Mouse (Mus musculus) cerebellum, adult 8-10 months (tissue): ENCODE results near the gene Pip5k1c.

Experiments used
- DNase-seq: peaks from one replicate; pipeline ENCODE4 v3.0.0; 2022

The Pip5k1c gene

DNA sequence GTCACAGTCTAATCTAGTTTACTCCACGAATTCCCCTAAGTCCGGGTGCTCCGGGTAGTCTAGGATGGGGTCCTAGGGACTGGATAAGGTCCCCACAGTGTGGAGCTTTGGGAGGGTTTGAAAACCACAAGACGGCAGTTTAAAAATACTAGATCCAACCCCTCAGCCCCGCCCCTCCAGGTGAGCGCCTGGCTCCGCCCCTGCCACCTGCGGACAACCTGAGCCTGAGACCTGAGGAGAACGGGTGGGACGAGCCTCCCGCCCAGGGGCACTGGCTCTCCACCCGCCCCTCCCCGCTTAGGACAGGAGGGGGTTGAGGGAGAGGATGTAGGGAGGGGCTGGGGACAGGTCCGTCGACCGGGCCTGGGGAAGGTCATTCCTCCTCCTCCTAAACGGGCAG is 8.0 kb upstream of the Pip5k1c start:
- no peak for DNase-seq

DNA sequence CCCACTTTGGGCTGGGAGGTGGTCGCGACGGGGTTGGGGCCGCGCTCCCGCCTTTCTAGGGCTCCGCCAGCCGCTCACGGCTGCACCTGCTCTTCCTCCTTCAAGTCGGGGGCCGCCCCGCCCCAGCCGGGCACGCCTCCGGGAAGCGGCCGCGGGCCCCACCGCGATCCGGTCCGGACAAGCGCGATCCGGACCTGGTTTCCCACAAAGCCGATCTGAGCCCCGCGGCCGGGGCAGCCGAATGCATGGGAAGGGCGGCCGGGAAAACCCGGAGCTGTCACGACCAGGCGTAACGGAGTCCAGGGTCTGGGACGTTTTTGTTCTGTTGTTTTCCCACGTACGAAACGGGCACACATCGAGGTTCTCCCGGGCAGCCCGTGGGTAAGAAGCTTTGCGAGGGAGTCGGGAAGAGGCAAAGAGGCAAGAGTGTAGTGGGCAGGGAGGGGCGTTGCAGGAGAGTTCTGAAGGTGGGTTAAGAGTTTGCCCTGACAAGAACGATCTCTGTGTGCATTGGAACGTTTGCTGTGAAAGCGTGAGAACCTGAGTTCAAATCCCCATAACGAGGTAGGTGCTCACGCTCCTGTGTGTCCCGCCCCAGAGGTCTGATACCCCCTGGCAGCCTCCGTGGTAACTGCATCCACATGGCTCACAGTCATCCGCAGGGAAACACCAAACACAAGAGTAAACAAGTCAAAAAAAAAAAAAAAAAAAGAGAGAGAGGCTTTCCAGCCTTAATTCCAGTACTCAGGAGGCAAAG is 6.9 kb upstream of the Pip5k1c start:
- peak; percentile 83 for DNase-seq

DNA sequence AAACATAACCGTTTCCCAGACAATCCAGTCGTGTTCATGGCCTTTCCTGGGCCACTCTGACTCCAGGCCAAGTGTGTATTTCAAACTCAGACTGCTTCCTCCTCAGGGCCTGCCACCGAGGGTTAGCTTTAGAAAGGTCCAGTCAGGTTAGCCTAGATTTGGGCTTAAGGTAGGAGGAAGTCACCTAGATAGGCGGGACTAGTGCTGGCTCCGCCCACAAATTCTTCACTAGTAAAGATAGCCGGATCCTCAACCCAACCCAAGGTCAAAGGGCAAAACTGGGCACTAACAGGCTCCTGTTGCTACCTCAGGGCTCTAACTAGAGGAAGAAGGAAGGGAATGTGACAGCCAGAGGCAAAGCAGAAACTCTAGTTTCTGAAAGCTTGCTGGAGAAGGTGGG is 6.2 kb upstream of the Pip5k1c start:
- DNase-seq: no peak

DNA sequence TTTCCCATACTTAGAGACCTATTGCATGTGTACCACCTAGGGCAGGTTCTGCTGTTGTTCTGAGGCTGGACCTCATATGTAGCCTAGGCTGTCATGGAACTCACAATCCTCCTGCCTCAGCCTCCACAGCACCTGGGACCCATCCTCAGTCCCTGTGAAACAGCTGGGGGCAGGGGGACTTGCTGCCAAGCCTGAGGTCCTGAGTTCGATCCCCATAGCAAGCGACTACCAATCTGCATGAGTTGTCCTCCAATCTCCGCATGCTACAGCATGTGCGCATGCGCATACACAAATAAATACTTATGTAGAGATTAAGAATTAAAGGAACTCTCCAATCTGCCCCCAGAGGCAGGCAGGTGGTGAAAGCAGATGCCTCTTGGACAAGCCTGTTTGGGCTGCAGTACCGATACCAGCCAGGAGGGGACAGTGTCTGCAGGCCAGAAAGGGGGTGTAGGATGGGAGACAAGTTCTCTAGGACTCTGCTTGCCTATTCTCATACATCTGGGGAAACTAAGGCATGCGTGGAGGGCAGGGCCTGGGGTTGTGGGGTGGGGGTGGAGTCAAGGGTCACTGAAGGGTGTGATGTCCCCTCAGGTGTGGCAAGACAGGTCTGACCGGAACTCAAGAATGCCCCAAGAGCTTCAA is 5.1 kb upstream of the Pip5k1c start:
- peak; percentile 72 for DNase-seq

DNA sequence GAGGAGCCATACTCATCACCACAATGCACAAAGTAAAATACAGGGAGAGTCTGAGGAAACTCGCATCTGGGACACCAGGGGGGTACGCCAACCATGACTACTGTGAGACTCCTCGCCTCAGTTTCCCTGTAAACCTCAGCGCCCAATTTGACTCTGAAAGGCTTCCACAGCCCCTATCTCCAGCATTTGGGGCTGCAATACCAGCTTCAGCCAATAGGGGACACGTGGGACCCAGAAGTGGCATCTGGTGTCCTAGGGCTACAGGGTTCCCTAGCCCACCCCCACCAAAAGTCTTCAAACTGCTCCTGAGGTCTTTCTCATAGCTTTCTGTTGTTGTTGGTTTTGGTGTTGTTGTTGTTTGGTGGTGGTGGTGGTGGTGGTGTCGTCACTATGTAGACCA is 4.2 kb upstream of the Pip5k1c start:
- DNase-seq: peak; percentile 62

DNA sequence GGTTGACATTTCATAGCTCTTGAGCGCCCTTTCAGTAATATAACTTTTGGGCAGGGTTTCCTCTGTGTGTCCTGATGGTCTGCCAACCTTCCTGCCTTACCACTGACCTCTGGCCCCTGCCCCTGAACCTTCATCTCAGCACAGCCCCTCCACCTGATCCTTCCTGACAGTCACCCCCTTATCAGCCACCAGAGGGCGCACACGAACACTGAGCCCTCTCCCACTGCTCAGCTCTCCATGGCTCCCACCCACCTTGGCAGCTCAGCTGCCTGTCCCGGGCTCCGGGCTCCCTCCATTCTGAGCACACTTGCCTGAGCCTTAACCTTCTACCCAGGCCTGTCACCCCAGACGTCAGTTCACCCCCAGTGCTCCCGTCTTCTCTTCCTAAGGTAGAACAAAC is 3.5 kb upstream of the Pip5k1c start:
- DNase-seq: peak; percentile 65

DNA sequence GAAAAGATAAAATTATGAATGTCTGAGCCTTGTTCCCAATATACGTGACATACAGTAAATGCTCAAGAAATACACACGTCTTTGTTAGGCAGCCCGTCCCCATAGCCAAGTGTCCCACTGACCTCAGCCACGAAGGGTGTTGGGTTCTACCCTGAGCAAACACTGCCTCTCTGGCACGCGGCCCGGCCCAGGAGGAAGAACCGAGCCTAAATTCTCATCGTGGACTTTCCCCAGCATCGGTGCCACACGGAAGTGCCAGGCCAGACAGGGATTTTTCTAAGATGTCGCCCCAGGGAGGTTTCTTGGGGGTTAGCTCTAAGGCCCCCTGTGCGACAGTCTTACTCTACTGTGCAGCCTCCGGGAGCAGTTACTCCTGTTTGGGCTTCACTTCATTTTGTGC is 3.0 kb upstream of the Pip5k1c start:
- DNase-seq: no peak

DNA sequence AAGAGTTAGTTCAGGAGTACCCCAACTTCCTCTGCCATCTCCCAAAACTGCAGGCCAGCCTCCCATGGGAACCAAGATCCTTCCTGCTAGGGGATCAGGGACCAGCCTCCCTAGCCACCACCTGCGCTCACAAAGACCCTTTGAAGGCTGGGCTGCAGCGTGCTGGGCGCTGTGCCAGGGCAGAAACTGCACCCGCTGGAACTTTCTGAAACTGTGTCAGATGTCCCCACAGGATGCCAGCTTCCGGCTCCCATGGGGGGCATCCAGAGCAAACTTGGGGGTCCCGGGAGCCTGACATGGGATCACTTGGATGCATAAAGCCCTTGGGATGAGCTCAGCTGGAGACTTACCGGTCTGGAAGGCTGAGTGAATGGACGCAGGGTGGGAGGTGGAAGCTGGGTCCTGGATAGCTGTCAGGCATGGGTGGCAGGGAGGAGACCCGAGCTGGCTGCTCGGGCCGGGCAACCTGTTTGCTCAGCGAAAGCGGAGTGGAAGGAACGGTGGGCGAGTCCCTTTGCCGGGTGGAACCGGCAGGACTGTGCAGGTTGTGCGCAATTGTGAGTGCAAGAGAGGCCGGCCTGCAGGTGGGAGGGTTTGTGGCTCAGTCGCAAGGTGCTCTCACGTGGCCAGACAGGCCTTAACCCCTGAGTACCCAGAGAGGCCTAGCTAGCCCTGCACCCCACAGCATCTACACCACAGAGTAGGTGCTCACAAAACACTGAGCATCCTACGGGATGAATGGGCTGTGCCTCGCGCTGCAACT is 1.9 kb upstream of the Pip5k1c start:
- no peak for DNase-seq

DNA sequence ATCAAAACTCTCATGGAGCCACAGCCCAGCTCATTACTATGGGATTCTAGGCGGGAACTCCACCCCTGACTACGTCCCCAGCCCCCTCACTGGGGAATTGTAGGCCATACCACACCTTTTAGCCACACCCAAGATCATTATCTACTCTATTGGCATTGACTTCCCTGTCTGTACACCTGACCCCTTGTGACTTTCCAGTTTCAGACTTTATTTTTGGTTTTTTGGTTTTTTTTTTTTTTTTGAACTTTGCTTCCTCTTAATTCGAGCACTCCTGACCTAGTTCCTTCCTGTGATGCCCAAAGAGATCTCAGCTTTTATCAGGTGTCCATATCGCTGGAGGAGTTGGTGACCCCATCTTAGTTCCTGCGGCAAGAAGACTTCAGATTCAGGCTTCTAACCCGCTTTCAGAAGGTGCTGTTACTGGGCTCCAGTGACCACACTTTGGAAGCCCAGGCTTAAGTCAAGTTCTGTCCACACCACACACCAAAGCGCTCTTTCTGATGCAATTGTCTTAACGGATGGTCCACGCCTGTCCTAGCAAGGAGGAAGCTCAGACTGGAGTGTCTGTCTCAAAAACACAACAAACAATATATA is 1.2 kb upstream of the Pip5k1c start, which contains the start of gene Tjp3:
Gene Tjp3, minus strand, starts transcription at position 71 of the 594 bp plus-strand sequence.
- no peak for DNase-seq

DNA sequence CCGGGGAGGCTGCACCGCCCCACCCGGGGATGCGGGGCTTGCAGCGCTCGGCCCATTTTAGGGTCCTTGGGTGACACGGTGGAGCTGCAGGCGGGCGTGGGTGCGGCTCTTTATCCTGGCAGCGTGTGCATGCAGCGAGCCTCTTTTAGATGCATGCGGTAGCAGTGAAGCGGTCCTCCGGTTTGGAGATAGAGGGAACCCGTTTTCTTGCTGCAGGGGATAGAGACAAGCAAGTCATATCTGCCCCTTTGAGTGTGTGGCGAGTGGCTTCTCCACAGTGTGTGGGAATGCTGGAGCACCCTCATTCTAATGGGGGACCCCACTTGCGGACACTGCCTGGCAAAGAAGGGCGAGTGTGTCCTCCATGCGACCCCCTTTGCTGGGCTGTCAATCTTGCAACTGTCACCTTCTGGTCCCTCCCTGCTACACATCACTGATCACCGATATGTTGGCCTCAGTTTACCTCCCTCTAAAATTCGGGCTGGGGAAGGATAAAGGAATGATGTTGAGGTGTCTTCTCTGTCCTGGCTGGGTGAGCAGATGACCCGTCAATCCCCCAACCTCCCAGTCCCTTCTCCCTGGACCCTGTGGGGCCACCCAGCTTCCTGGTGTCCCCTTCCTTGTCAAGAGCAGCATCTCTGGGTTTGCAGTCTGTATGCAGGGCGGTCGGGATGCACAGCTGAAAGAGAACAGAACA is 719 bp downstream of the Pip5k1c start:
- no peak for DNase-seq

DNA sequence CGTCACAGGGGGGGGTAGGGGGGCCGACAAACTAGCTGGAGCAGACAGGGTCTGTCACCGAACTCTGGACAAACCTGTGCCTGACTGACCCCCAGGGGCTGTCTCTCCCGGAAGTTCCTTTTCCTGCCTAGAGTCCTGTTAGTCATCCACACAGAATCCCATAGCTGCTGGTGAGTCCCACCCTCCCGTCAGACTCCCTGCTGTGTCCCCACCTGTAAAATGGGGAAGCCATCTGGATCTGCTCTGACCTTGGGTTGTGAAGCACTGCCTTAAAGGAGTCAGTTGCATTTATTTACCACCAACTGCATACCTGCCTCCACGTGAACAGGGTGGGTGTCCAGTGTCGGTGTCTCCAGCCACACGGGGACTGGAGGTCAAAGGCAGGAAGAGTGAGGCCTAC is 1.7 kb downstream of the Pip5k1c start:
- peak; percentile 86 for DNase-seq

DNA sequence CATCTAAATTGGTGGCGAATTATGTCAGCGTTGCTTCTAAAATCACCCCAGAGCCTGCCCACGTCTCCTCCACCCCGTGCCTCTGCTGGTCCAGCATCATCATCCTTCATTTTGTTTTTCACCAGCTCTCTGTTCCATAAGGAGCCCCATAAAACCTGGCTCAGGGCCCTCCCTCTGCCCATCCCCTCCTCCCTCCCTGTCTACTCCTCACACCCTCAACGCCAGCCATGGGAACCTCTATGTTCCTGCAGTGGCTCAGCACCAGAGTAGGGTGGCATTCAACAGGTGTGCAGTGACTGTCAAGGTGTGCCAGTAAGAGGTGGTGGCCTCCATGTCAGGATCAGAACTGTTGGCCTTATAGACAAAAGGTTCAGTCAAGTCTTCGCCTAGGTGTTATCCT is 2.4 kb downstream of the Pip5k1c start:
- no peak for DNase-seq

DNA sequence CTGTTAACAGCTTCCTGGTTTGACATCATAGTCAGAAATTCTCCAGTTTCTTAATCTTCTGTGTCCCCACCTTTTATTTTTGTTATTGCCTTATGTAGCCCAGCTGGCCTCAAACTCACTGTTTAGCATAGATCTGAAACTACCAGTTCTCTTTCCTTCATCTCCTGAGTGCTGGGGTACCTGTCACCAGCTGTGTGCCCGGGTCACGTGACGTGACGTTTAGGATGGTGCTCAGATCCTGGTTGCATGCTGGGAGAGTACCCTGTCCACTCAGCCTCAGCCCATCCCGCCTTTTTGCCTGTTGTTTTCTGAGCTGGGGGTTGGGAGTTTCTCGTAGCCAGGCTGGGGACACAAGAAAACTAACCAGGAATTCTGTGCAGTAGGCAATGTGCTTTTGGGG is 4.5 kb downstream of the Pip5k1c start:
- DNase-seq: no peak

DNA sequence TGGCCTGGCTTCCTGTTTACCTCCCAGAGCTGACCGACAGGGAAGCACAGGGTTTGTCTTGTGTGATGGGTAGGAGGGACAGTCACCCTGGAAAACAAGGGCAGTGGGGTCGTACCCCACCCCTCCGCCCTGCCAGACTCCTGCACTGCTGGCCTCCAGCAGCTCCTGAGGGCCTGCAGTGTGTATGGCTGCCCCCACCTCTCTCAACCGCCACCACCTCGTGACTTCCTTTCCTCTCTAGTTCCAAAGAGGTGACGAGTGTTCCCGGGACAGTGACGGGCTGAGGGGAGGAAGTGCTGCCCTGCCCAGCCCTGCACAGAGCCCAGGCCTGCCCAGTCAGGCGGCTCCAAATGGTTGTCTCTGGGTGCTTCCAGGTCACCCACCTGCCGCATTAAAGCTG is 5.1 kb downstream of the Pip5k1c start:
- DNase-seq: no peak

DNA sequence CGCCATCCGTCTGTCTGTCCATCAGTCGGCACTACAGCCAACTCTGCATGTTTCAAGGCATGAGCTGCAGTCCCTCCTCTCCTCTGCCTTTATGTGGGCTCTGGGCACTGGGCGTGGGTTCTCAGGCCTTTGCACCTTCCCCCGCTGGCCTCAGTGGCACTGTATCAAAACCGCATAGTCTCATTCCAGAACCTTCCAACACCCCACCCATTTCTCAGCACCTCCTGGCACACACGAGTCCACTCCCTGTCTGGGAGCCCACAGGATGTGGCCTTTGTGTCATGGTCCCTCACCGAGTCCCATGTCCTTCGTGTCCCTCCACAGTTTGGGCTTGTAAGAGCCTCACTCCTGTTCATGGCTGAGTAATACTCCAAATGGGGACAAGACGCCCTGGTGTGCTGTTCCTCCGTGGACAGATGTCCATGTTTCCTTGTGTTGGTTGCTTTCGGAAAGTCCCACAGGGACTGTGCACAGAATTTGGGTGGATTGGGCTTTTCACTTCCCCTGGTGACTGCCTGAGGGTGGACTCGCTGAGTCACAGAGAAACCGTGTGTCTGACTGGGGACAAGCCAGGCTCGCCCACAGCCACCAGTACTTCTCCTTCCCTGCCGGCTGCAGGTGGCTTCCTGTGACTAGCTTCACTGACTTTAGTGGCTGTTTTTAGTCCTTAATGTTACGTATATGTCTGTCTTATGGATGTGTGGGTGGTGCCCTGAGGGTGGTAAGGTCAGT is 5.8 kb downstream of the Pip5k1c start:
- DNase-seq: no peak

DNA sequence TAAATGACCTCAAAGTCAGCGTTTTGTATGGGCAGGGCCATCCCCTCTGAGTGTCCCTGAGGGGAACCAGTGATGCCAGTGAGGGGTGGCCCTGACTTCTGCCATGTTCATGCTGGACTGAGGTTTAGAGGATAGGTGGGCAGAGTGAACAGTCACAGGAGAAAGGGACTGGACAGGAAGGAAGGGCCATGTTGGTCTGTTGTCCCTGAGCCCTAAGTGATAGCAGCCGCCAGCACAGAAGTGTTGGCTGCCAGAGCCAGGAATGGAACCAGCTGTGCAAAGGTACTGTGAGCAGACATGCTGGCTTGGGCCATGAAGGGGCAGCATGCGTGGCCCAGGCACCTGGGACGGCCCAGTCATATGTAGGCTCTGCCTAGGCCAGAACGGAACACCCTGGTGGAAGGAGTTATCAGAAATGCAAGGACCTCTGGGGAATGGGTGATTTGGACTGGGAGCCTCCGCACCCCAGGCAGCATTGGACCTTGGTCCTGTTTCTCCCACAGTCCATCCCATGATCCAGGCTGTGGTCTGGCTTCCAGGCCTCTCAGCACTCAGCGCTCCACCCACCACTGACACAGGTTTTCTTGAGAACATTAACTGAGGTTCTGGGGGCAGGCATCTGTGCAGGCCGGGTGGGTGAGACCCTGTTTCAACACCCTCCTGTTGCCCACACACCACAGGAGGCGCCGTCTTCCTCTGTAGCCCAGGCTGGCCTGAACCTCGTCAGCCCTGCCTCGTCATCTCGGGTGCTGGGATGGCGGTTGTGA is 7.0 kb downstream of the Pip5k1c start:
- DNase-seq: no peak

DNA sequence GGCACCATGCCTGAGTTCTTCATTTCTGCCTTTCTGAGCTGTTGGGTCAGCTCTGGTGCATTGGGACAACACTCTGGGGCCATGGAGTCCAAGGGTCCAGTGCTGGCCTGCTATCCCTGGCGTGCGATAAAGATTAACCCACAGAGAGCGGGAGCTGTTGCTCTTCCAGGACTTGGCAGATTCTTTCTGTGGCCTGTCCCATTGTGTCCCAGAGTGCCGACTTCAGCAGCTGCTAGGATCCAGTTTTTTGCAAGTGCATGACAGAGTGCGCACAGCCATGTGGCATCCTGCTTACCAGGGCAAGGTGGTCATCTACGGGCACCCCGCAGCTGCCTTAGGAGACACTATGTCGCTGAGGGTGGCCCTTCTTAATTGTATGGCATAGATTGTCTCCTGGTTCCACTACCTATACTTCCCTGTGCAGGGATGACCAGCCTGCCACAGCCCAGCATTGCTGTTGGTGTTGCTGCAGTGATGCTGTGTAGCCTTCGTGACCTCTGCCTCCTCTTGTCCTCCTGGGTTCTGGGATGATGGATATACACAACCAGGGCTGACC is 7.7 kb downstream of the Pip5k1c start:
- DNase-seq: no peak

DNA sequence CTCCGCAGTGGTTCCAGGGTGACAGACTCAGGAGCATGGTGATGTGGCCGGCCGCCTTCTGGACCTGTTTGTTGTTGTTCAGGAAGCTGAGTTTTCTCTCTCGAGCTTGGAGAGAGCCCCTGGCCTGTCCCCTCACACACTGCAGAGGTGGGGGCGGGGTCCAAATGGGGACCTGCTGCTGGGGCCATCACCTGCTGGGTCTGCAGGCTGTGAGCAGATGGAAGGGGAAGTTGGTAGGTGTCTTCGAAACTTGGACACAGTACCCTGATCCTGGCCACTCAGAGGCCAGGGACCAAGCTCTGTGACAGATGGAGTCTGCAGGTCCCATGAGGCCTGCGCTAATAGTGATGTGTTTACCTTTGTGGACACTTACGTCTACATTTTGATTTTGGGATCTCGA is 8.6 kb downstream of the Pip5k1c start:
- DNase-seq: peak; percentile 78

DNA sequence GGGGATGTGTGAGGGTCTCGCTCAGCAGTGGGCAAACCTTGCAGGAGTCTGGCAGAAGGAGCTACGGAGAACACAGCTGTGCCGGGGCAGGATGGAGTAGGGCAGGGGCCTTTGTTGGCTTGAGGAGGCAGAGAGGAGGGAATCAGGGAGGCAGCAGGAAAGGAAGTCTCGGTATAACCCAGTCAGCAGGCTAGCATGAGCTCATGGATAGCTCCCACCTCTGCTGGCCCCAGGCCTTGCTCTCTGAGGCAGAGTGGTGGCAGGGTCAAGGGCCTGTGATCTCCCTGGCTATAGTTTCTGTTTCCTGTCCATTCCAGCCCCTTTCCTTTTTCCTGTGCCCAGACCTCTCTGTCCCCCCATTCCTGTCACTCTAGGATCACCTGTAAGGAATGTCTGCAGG is 9.5 kb downstream of the Pip5k1c start:
- no peak for DNase-seq

DNA sequence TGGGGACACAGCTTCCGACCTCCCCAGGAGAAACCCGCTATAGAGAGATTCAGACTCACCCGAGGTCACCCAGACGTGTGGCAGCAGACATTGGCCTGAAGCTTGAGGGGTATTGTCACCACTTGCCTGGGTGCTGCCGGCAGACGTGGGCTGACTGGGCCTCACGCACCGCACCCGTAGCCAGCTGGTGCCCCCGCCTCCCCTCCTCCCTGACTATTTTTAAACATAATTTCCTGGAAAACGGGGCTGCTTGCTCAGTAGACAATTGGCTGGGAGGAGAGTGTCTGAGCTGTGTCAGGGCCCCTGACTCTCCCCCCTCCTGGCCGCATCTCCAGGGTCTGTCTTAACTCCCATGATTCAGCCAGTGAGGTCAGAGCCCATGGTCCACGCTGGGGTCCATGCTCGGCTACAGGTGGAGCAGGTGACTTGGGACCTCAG is 10.0 kb downstream of the Pip5k1c start:
- no peak for DNase-seq

DNA sequence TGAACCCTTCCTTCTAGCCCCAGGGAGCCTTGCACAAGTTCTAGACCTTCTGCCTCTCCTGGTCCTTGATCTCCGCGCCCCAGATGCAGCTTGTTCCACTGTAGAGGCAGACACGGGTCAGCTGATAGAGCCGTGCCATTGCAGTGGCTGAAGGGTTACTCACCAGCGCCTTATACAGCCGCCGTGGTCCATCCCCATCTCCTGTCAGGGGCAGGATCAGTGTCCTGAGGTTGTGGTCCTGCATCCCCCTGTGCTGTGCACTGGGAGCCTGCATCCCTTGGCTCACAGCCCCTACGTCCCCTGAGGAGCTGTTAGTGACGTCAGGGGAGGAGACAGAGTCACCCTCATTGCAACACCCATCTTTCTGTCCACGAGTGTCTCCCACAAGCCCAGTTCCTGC is 10.5 kb downstream of the Pip5k1c start:
- no peak for DNase-seq
